Comparison of ENCODE assay signal across 8 mouse cellular contexts in the genomic region with DNA sequence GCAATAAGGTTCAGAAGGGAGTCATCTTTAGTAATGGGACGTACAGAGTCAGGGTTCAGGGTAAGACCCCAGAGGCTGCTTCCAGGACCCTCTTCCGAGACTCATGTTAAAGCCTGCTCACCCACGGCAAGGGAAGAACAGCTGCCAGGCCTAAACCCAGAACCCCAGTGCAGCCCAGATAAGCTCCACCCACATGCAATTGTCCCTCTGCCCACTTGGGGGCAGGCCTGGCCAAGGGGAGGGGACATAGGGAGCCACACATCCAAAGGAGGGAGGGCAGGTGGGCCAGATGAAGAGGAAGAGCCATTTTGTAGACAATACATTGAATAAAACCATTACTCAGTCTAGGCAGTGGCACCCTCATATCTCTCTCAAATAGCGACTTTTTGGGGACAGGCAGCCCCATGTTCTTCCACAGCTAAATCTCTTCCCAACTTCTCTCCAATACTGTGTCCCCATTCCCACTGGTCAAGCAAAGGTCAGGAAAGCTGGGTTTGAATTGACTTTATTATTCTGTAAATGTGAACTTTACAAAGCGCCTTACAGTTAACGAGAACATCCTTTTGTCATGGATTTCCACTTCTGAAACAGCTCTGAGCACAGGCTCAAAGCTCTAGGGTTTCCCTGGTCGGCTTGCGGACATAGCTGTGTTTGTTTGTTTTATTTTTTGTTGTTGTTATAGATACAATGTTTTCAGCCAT. TPM values are rescaled to one million over a fixed set of nuclear protein-coding genes. Genes with fewer than 3 reads are reported as not detected.
A peak's percentile ranks its signal among the peaks of the same experiment; 100 is the strongest.
DNase-seq lines count a peak whose midpoint lies in the region; ATAC-seq and TF ChIP-seq lines count a peak whose summit lies in the region.

No protein-coding gene starts in this region.

- H3K9me3 ChIP-seq in CH12.LX (replicated peaks; ENCODE audit: low read length), result peaks cover 3% of the 10 kb centered on the region
- H3K9me3 ChIP-seq in lung, embryonic 16.5 days (ENCODE audit: control insufficient read depth, low read length), result no peaks in the 10 kb centered on the region

- peaks cover 3 to 45% of the 10 kb centered on the region in 2 experiments; a peak in 3 of 4 replicates for H3K4me1 ChIP-seq in CH12.LX (ENCODE audit: control insufficient read depth in 1 of 2, insufficient read depth in 2 of 2)
- H3K4me1 ChIP-seq in lung, embryonic 16.5 days (replicated peaks; ENCODE audit: control insufficient read depth, insufficient read depth, low read length), result no peaks in the 10 kb centered on the region

- H3K27me3 ChIP-seq in CH12.LX (replicated peaks), result peaks cover 17% of the 10 kb centered on the region
- H3K27me3 ChIP-seq in lung, embryonic 16.5 days (ENCODE audit: control insufficient read depth, insufficient read depth, low read depth, low read length), result no peaks in the 10 kb centered on the region

- WGBS in lung, embryonic 16.5 days, result 42% methylated on average over 8 of the region's 8 CpGs

- intact Hi-C loops in heart, postnatal 14 days (cut with DNase I), result loop anchor here (1.0 to 10.0 kb wide), 2 partner anchors 87 to 220 kb away; no protein-coding TSS in a partner anchor

- TF ChIP-seq CTCF in CH12.LX (conservative IDR thresholded peaks at IDR 0.05 in 1 of 2, IDR thresholded peaks at IDR 0.05 in 1 of 2; ENCODE audit: low read depth in 2 of 2, low read length in 2 of 2), result peak; percentile 67 to 99

- dilution Hi-C loops in CH12.LX (cut with MboI; ENCODE audit: extremely low pct_ligation_motif_present, extremely low pct_unique_long_range_greater_than_20kb, low sequenced_read_pairs), result no loop called here

- ATAC-seq in erythroid progenitor cell, adult 5-6 weeks (replicated peaks; ENCODE audit: low FRiP score, poor library complexity, severe bottlenecking), result peak; percentile 82
- peak; percentile 84; the same call in 1 of the 2 replicates for ATAC-seq in lung, embryonic 16.5 days (ENCODE audit: low read depth)

- H3K4me3 ChIP-seq in CH12.LX (replicated peaks in 1 of 3; ENCODE audit: low read depth in 2 of 3, low read length in 2 of 3, poor library complexity in 1 of 3), result no peak overlapping the region
- H3K4me3 ChIP-seq in lung, embryonic 16.5 days (ENCODE audit: low read length), result no peak overlapping the region

- peak; percentile 90 for DNase-seq in CH12.LX (ENCODE audit: extremely low read depth)
- peak; percentile 90 for DNase-seq in brain, adult 2 months (ENCODE audit: low read depth, low spot score)
- peak; percentile 69 to 79 for DNase-seq in heart, postnatal 14 days
- peak; percentile 75 to 84 for DNase-seq in kidney, postnatal 4 days
- peak; percentile 51 for DNase-seq in ovary, adult 18-20 months (ENCODE audit: low spot score)
- DNase-seq in thymus, postnatal 10 days (ENCODE audit: low spot score in 2 of 2), result peak; percentile 15 to 41

- no peak for TF ChIP-seq POLR2A in CH12.LX (IDR thresholded peaks at IDR 0.05; ENCODE audit: low read depth, low read length)

- peak; percentile 100 for TF ChIP-seq RAD21 in CH12.LX (IDR thresholded peaks at IDR 0.05; ENCODE audit: low read depth, low read length)

- no peak overlapping the region for H3K9ac ChIP-seq in CH12.LX (ENCODE audit: insufficient read depth, low read depth)
- H3K9ac ChIP-seq in lung, embryonic 16.5 days (ENCODE audit: low read length), result no peak overlapping the region

- no peaks in the 10 kb centered on the region for H3K79me2 ChIP-seq in CH12.LX (replicated peaks; ENCODE audit: control insufficient read depth, extremely low read depth, insufficient read depth, poor library complexity, severe bottlenecking)

- H3K4me2 ChIP-seq in CH12.LX (ENCODE audit: insufficient read depth, low read depth, poor library complexity, severe bottlenecking), result no peak overlapping the region
- H3K4me2 ChIP-seq in lung, embryonic 16.5 days (ENCODE audit: low read depth, low read length), result no peak overlapping the region

- peaks cover 0 to 4% of the 10 kb centered on the region in 2 experiments for H3K36me3 ChIP-seq in CH12.LX (replicated peaks in 1 of 2; ENCODE audit: control insufficient read depth in 1 of 2, insufficient read depth in 1 of 2, low read length in 1 of 2)
- no peaks in the 10 kb centered on the region for H3K36me3 ChIP-seq in lung, embryonic 16.5 days (ENCODE audit: control insufficient read depth, insufficient read depth, low read length)

- TF ChIP-seq EP300 in CH12.LX (IDR thresholded peaks at IDR 0.05; ENCODE audit: low read length), result no peak

- in situ Hi-C loops in CH12.LX (cut with MboI; ENCODE audit: low pct_ligation_motif_present, low pct_unique_long_range_greater_than_20kb, low sequenced_read_pairs), result loop anchor here (10.0 kb wide), 1 partner anchor 90 kb away; no protein-coding TSS in a partner anchor

- no peak overlapping the region for H3K27ac ChIP-seq in CH12.LX (ENCODE audit: insufficient read depth, low read depth)
- H3K27ac ChIP-seq in lung, embryonic 16.5 days (ENCODE audit: low read length), result no peak overlapping the region

TF ChIP-seq in CH12.LX, 34 proteins besides CTCF, POLR2A, EP300 and RAD21:
- TF ChIP-seq ELF1 (IDR thresholded peaks at IDR 0.05; ENCODE audit: low read depth, low read length) (peak; percentile 39; the same call in 1 of the 2 replicates), MAX (IDR thresholded peaks at IDR 0.05; ENCODE audit: low read length) (peak; percentile 83), ZC3H11A (IDR thresholded peaks at IDR 0.05; ENCODE audit: low read depth, low read length) (peak; percentile 93), TCF12 (IDR thresholded peaks at IDR 0.05; ENCODE audit: low read depth, low read length) (peak; percentile 54; the same call in 1 of the 2 replicates), MAZ (IDR thresholded peaks at IDR 0.05; ENCODE audit: low read depth, low read length) (peak; percentile 97), ZKSCAN1 (IDR thresholded peaks at IDR 0.05; ENCODE audit: borderline replicate concordance, low read depth, low read length) (no peak), HCFC1 (IDR thresholded peaks at IDR 0.05; ENCODE audit: low read depth, low read length) (0 out of 2 replicates have a peak, but pooled peaks have one; percentile 22), ZMIZ1 (IDR thresholded peaks at IDR 0.05; ENCODE audit: low read depth, low read length) (no peak), NRF1 (IDR thresholded peaks at IDR 0.05; ENCODE audit: low read depth, low read length) (peak; percentile 57), MYC (IDR thresholded peaks at IDR 0.05; ENCODE audit: low read depth, low read length) (peak; percentile 54; the same call in 1 of the 2 replicates), SMC3 (IDR thresholded peaks at IDR 0.05; ENCODE audit: low read depth, low read length) (peak; percentile 99), SIN3A (IDR thresholded peaks at IDR 0.05; ENCODE audit: low read length) (peak; percentile 67; the same call in 1 of the 2 replicates), IRF4 (IDR thresholded peaks at IDR 0.05; ENCODE audit: low read depth, low read length) (peak; percentile 65), KAT2A (IDR thresholded peaks at IDR 0.05; ENCODE audit: insufficient replicate concordance, low read length) (no peak)

RNA-seq across cellular contexts. Expression of a gene that starts 33.6 kb away (rescaled TPM):
- total RNA-seq in CH12.LX (2012; rRNA removed), result 90.0 and 92.0 TPM in 2 replicates
- 80.3 and 80.5 TPM in 2 replicates for total RNA-seq in CH12.LX (2014; rRNA removed)
- polyA plus RNA-seq in CH12.LX (2012; ENCODE audit: insufficient read length, low read depth), result 88.9 and 99.7 TPM in 2 replicates
- 1,305 and 1,318 TPM in 2 replicates for total RNA-seq in erythroid progenitor cell, adult 5-6 weeks (2015; ENCODE audit: low replicate concordance)
- 1,008 and 1,122 TPM in 2 replicates for total RNA-seq in erythroid progenitor cell, adult 5-6 weeks (2017; ENCODE audit: low replicate concordance)
- total RNA-seq in heart, postnatal 14 days (2021), result 10 to 100 TPM; 82.3 to 86.5 TPM
- polyA plus RNA-seq in lung, embryonic 16.5 days (2015; fragmentation: Nextera tagmentation; extraction: Ambion mirVana), result 66.2 and 66.3 TPM in 2 replicates

Comparison
In these comparisons a context has a peak if more than half of its experiments do, and no peak if none do; other contexts are left out.
1. DNase-seq: peak in every context shown above with its lines; median percentile 90 in CH12.LX; 90 in brain, adult 2 months; 80 in kidney, postnatal 4 days; 74 in heart, postnatal 14 days; 51 in ovary, adult 18-20 months; 28 in thymus, postnatal 10 days.
2. RNA of a gene that starts 33.6 kb away (total RNA-seq): 1,008 to 1,318 TPM in erythroid progenitor cell, adult 5-6 weeks; 80.3 to 92.0 TPM in CH12.LX and 82.3 to 86.5 TPM in heart, postnatal 14 days; every median in the first group is over 10 times any median in the second.